Mouse (Mus musculus) liver, embryonic 14.5 days (tissue): ENCODE data around the gene Irf2. TPM values are rescaled to one million over a fixed set of nuclear protein-coding genes. Genes with fewer than 3 reads are reported as not detected.

Source experiments
- ATAC-seq: fragments of 200-750 bp; cut with Nextera tagmentation; 2 replicates; pipeline ENCODE4 v1.8.0; 2017; ENCODE audit warnings: moderate number of reproducible peaks, mild to moderate bottlenecking, moderate library complexity; ENCODE audit not compliant: insufficient read depth
- DNase-seq, 3 experiments: peaks; one replicate each; pipeline ENCODE4 v3.0.0-alpha.2; 2012 to 2013; ENCODE audit warnings: low read depth in 3 of 3, low spot score in 3 of 3
- H3K27ac ChIP-seq: fragments of 300-500 bp; sonication (generic); 2 replicates; pipeline ENCODE4 v1.5.1; 2014; ENCODE audit warnings: moderate library complexity, mild to moderate bottlenecking, control low read depth, inconsistent platforms
- H3K27me3 ChIP-seq: fragments of 300-500 bp; sonication (generic); 2 replicates; pipeline ENCODE4 v1.6.1; 2014; ENCODE audit warnings: mild to moderate bottlenecking, low read length, moderate library complexity; ENCODE audit not compliant: control insufficient read depth, insufficient read depth
- H3K36me3 ChIP-seq: fragments of 300-500 bp; sonication (generic); replicated peaks from 2 replicates; pipeline ENCODE4 v1.6.1; 2014; ENCODE audit warnings: low read depth; ENCODE audit not compliant: control insufficient read depth, insufficient read depth
- H3K4me1 ChIP-seq, 2 experiments: fragments of 200-500 bp in 1 of 2; fragments of 300-500 bp in 1 of 2; sonication (generic) in 1 of 2; replicated peaks; 2 replicates each; pipeline ENCODE4 v1.6.1; 2012 to 2014; ENCODE audit warnings: antibody characterized with exemption in 1 of 2, inconsistent platforms in 1 of 2, low read length in 1 of 2; ENCODE audit not compliant: control insufficient read depth in 2 of 2, insufficient read depth in 2 of 2
- H3K4me2 ChIP-seq: fragments of 300-500 bp; sonication (generic); 2 replicates; pipeline ENCODE4 v1.6.1; 2014; ENCODE audit warnings: low read depth, mild to moderate bottlenecking, control low read depth, moderate library complexity
- H3K4me3 ChIP-seq, 2 experiments: fragments of 200-500 bp in 1 of 2; fragments of 300-500 bp in 1 of 2; sonication (generic) in 1 of 2; 2 replicates each; pipeline ENCODE4 v1.5.1; 2012 to 2014; ENCODE audit warnings: low read depth in 2 of 2, low read length in 2 of 2, mild to moderate bottlenecking in 2 of 2, control low read depth in 1 of 2, inconsistent platforms in 1 of 2, moderate library complexity in 1 of 2; ENCODE audit not compliant: insufficient read depth in 1 of 2
- H3K9ac ChIP-seq: fragments of 300-500 bp; sonication (generic); replicated peaks from 2 replicates; pipeline ENCODE4 v1.6.1; 2014; ENCODE audit warnings: mild to moderate bottlenecking, control low read depth, moderate library complexity
- H3K9me3 ChIP-seq: fragments of 300-500 bp; sonication (generic); 2 replicates; pipeline ENCODE4 v1.6.1; 2016; ENCODE audit warnings: low read length, mixed read lengths; ENCODE audit not compliant: control insufficient read depth
- CTCF ChIP-seq: IDR thresholded peaks from 2 replicates; pipeline ENCODE4 v1.5.1; 2016; ENCODE audit warnings: antibody characterized with exemption, low read depth, control low read depth
- EP300 ChIP-seq: IDR thresholded peaks from 2 replicates; pipeline ENCODE4 v1.6.1; 2016; ENCODE audit warnings: antibody characterized with exemption, low read depth
- WGBS: fragments of 180-500 bp; shearing (Covaris S2); extraction: QIAGEN DNeasy Blood & Tissue Kit; methylation state at CpG from one replicate; pipeline ENCODE4 v1.1.7; 2014; ENCODE audit not compliant: insufficient replicate concordance; 5-methylcytosine and 5-hydroxymethylcytosine counted together
- polyA plus RNA-seq, 2 experiments: library from polyadenylated mRNA; depleted of rRNA in 1 of 2; stranded (reverse) in 1 of 2; unstranded in 1 of 2; fragments of >200 nt; fragmentation: Nextera tagmentation in 1 of 2; extraction: Ambion mirVana in 1 of 2; gene quantifications; 2 replicates each; pipeline versions ENCODE4 v1.2.1 to v1.2.3; 2012 to 2014

The Irf2 gene
- polyA plus RNA-seq, 2 experiments = 5.8 to 11.8 TPM

DNA sequence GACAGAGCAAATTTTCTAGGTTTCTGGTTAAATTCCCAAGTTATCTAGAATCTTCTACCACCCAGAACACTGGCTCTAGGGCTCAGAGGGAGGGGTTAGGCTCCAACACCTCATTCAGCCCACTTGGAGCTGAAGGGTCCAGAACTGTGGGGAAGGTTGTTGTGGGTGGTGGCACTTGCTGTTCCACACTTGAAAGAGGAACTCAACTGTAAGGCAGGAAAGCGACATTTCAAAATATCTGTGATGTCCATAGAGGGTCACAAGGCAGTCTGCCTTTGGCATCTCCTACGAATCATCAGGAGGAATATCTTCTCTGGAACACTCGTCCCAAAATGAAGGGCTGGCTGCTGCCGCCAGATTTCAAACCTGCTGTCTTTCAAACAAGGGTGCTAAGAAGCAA, 150.7 kb downstream of the Irf2 start:
- 18% methylated on average over 4 of the region's 4 CpGs for WGBS
- no peak for ATAC-seq
- peaks cover 0 to 7% of the 10 kb centered on the region in 2 experiments; a peak in 2 of 4 replicates for H3K4me1 ChIP-seq

DNA sequence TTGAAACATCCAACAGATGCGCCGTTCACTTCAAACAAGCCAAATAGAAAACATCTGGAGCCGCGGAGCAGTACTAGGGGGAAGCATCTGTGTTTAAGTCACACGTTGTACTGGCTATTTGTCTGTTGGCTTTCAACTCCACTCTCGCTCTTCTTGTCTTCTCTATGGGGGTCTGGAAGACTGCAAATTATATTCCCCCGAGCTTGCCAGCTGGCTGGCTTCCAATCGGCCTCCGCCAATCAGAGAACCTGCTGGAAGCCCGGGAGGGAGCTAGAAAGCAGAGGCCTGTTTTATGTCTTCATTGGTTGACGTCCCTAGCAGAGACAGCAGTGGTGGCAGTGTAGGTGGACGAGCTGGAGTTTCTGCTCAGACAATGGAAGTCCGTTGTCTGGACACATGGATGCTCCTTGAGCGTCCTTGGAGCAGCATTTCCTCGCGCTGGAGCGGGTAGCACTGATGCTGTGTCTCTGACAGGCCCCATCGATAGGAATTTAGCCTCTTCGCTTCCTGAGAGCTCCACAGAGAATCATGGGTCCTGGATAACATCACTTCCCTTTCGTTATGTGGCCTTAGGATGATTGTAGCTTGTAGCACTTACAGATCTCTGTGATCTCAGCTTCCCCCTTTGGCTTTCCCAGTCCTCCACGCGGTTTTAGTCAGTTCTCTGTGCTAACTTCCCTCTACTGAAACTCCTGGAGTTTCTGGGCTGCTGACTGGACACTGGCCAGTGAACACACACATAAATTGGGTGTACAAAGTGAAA, 153.2 kb downstream of the Irf2 start:
- WGBS = 59% methylated on average over 22 of the region's 22 CpGs
- H3K4me3 ChIP-seq = no peak overlapping the region
- TF ChIP-seq EP300 (no peak), CTCF (no peak)
- H3K9ac ChIP-seq = no peak overlapping the region
- H3K9me3 ChIP-seq = no peaks in the 10 kb centered on the region
- no peak for DNase-seq
- no peaks in the 10 kb centered on the region for H3K27me3 ChIP-seq
- H3K4me2 ChIP-seq = no peak overlapping the region
- ATAC-seq = no peak
- no peak overlapping the region for H3K27ac ChIP-seq
- no peaks in the 10 kb centered on the region for H3K36me3 ChIP-seq
- H3K4me1 ChIP-seq = peaks cover 0 to 7% of the 10 kb centered on the region in 2 experiments; a peak in 2 of 4 replicates

More for the DNA sequence above, 150.7 kb downstream of the Irf2 start:
- Histone ChIP-seq H3K36me3 (no peaks in the 10 kb centered on the region), H3K9ac (no peak overlapping the region), H3K4me3 (no peak overlapping the region), H3K27ac (no peak overlapping the region), H3K4me2 (no peak overlapping the region), H3K9me3 (no peaks in the 10 kb centered on the region), H3K27me3 (no peaks in the 10 kb centered on the region)
- DNase-seq = no peak
- no peak for TF ChIP-seq CTCF
- TF ChIP-seq EP300 = no peak

DNA sequence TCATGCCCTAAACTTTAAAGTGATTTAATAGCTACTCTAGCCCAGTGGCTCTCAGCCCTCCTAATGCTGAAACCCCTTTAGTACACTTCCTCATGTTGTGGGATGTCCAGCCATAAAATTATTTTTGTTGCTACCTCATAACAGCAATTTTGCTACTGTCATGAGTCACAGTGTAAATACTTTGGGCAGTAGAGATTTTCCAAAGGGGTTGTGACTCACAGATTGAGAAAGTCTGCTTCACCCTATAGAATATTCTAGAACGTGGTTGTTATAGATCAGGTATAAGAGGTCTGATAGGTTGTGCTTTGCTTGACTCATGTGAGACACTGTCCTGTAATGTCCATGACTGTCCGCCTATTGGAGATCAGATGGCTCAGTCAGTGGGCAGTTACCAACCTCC, 154.9 kb downstream of the Irf2 start:
- DNase-seq = no peak
- Histone ChIP-seq H3K9ac (no peak overlapping the region), H3K4me1 (peaks cover 0 to 3% of the 10 kb centered on the region in 2 experiments; a peak in 2 of 4 replicates), H3K4me3 (no peak overlapping the region), H3K36me3 (no peaks in the 10 kb centered on the region), H3K27ac (no peak overlapping the region), H3K4me2 (no peak overlapping the region), H3K27me3 (no peaks in the 10 kb centered on the region), H3K9me3 (no peaks in the 10 kb centered on the region)
- TF ChIP-seq EP300 (no peak), CTCF (no peak)
- 63% methylated on average over 2 of the region's 2 CpGs for WGBS
- no peak for ATAC-seq

DNA sequence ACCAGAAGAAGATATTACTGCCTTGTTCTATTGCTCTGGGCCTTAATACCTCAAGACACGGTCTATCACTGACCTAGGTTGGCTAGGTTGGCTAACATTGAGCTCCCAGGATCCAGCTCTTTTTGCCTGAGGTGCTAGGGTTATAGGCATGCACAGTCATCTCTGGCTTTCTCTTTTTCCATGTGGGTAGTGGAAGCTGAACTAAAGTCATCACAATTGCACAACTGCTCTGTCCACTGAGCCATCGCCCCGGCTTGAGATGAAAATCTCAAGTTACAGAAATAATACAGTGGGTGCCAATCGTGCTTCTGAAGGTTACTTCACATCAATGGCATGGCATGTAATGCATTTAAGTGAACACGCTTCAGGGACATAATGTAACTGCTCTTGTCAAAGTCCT, 156.5 kb downstream of the Irf2 start:
- DNase-seq (no peak), ATAC-seq (no peak)
- 69% methylated on average over 5 of the region's 5 CpGs for WGBS
- H3K4me3 ChIP-seq = no peak overlapping the region
- H3K9me3 ChIP-seq = no peaks in the 10 kb centered on the region
- no peak overlapping the region for H3K4me2 ChIP-seq
- no peaks in the 10 kb centered on the region for H3K36me3 ChIP-seq
- no peak overlapping the region for H3K9ac ChIP-seq
- peaks cover 0 to 3% of the 10 kb centered on the region in 2 experiments; a peak in 2 of 4 replicates for H3K4me1 ChIP-seq
- TF ChIP-seq CTCF = no peak
- no peak for TF ChIP-seq EP300
- H3K27me3 ChIP-seq = no peaks in the 10 kb centered on the region
- no peak overlapping the region for H3K27ac ChIP-seq

DNA sequence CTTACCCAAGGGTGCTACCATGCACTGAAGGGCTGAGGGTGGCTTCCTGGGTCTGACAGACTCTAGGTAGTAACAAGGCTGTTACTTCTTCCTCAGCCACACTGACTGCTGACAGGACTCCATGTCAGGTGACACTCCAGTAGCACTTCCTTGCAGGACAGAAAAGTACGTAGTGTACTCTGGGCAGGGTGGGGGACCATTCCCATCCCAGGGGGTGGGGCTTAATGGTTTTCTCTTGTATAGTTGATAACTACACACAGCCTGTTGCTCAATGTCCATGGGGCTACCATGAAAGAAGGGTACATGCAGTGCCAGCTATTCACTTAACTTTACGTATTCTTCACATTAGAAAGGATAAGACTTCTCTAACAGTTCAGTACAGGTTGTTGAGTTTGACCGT, 157.2 kb downstream of the Irf2 start:
- ATAC-seq (no peak), DNase-seq (no peak)
- H3K4me3 ChIP-seq = no peak overlapping the region
- H3K4me2 ChIP-seq = no peak overlapping the region
- 71% methylated on average over 3 of the region's 3 CpGs for WGBS
- H3K4me1 ChIP-seq = peaks cover 0 to 3% of the 10 kb centered on the region in 2 experiments; a peak in 2 of 4 replicates
- no peak overlapping the region for H3K27ac ChIP-seq
- no peak for TF ChIP-seq CTCF
- no peaks in the 10 kb centered on the region for H3K36me3 ChIP-seq
- H3K9ac ChIP-seq = no peak overlapping the region
- no peaks in the 10 kb centered on the region for H3K9me3 ChIP-seq
- no peaks in the 10 kb centered on the region for H3K27me3 ChIP-seq

Other genes with a start within 250 kb of the Irf2 start
- 4.6 and 8.9 TPM in 2 replicates for gene Cenpu, start 187.7 kb upstream of the Irf2 start, polyA plus RNA-seq (2012; rRNA removed)
- gene Cenpu, start 187.7 kb upstream of the Irf2 start, polyA plus RNA-seq (2014; fragmentation: Nextera tagmentation; extraction: Ambion mirVana) = 16.5 and 16.6 TPM in 2 replicates
- 3.3 and 4.0 TPM in 2 replicates for gene Primpol, start 122.5 kb upstream of the Irf2 start, polyA plus RNA-seq (2012; rRNA removed)
- gene Primpol, start 122.5 kb upstream of the Irf2 start, polyA plus RNA-seq (2014; fragmentation: Nextera tagmentation; extraction: Ambion mirVana) = 9.0 and 9.5 TPM in 2 replicates
- gene Casp3, start 122.4 kb upstream of the Irf2 start, polyA plus RNA-seq (2012; rRNA removed) = 21.0 and 33.2 TPM in 2 replicates
- 50.4 and 60.3 TPM in 2 replicates for gene Casp3, start 122.4 kb upstream of the Irf2 start, polyA plus RNA-seq (2014; fragmentation: Nextera tagmentation; extraction: Ambion mirVana)
- gene Enpp6, start 247.2 kb downstream of the Irf2 start, polyA plus RNA-seq (2012; rRNA removed) = 0.09 and 0.20 TPM in 2 replicates
- 0.17 and 0.52 TPM in 2 replicates for gene Enpp6, start 247.2 kb downstream of the Irf2 start, polyA plus RNA-seq (2014; fragmentation: Nextera tagmentation; extraction: Ambion mirVana)